Mouse (Mus musculus) layer of hippocampus, adult 8-10 months (tissue): ENCODE measurements at regions not wholly inside any gene's neighbourhood (a gene's known extent, or its start where the extent isn't known, plus 50 kb on each side); places are given as distances from the start of the nearest gene placed in this dataset.

ENCODE experiments used
- DNase-seq, 2 experiments: peaks; one replicate each; pipeline ENCODE4 v3.0.0; 2022; ENCODE audit warnings: low spot score in 2 of 2

- DNase-seq: peak in 1 of 2 experiments; percentile 20
These were observed 123.6 kb upstream of the Npvf start for GRCm38 (mm10) chr6:50777827-50778226.

DNA sequence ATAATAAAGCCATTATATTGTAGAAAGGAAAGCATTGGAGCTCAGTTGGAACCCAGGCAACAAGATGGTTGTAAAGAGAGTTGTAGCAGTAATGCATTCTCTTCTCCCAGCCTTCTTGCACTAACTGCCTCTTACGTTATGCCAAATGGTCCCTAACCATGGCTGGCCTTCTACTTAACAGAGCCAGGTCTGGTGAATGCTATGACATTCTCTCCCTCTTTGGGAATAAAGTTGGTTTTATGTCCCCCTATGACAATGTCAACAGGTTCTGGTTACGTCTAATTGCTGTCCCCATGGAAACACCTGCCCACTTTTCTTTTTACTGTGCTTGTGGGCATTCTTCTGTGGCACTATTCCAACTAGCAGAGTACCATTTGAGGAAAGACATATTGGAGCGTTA is 126.4 kb upstream of the Npvf start:
- no peak for DNase-seq

DNA sequence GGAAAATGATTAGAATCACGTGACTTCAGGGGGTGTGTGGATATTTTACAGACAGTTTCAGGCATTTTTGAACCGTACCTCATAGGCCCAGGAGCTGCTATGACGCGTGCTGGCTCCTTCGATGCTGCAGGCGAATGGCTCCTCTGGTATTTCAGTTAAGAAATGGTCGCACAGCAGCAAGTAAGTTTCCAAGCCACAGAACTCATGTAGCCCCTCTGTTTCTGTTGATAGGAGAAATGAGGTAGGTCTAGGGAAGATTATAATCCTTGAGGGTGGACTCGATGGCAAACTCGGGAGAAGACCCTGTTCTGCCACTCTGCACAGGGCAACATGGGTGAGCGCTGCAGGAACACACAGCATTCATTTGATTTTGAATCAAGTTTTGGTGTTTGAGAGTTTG is 127.0 kb upstream of the Npvf start:
- no peak for DNase-seq

DNA sequence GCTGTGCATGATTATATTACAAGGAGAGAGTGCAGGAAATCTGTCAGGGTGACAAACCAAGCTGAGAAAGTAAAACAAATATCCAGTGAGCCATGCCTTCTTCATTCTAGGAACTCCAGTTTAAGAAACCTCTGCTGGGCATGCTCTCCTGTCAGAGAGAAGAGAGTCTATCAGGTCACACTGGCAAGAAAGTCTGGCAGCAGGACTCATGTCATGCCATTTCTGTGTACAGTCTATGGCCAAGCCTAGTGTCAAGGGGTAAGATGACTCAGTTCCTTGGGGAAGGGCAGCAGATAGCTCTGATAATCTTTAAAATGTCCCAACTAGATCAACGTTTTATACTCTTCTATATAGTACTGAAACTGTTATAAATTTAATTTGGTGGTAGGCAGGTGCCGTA is 128.0 kb upstream of the Npvf start:
- DNase-seq: no peak

DNA sequence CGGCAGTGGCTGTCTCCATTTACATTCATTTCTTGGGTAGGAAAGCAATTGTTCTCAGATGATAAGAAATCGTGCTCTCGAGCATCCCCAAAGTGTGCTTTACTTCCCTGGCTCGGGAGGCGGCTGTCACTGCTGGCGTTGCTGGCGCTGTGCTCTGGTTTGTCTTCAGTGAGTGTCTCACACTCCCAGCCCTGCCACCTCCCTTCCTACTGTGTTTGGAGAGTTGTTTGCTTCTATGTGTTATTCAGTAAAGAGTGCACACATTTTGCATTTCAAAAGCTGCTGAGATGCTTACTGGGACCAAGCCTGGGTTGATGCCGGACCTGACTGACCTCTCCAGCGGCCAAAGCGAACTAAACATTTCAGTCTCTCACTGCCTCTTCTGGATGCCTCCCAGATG is 129.3 kb upstream of the Npvf start:
- no peak for DNase-seq

DNA sequence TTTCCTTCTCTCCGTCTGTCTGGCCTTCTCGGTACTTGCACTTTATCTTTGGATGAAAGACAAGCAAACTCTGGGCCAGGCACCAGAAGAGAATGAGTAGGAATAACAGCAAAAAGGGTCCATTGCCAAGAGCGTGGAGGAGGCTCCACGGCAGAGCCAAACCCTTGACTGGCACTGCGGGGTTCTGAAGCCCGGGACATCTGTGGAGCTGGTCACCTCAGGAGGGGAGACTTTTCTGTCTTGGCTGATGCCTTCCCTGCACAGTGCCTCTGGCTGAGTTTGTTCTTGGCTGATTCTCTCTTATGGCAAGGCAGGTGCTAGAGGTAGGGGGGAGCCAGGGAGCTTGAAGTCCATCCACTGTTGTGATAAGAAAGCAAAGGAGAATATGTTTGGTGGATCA is 130.1 kb upstream of the Npvf start:
- no peak for DNase-seq

GRCm38 (mm10) chr6:50787666-50788065 is 133.4 kb upstream of the Npvf start:
- no peak for DNase-seq

DNA sequence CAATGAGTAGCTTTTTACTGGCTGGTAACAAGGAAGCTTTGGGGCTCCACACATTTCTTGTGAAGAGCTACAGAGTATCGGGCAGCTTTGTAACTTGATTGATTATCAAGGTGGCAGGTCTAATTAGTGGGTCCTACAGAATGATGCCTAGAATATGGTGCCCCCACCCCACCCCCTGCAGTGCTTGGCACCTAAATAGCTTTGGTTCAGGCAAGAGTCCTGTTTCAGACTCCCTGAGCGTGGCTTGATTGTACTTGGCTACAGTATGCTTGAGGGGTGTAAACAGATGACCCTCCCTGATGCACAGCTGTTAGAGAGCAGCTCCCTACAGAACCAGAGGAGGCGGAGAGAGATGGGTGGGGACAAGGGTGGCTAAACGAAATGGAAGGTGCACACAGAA is 145.7 kb upstream of the Npvf start:
- DNase-seq: no peak

GRCm38 (mm10) chr6:50802956-50803355 is 148.7 kb upstream of the Npvf start:
- no peak for DNase-seq

DNA sequence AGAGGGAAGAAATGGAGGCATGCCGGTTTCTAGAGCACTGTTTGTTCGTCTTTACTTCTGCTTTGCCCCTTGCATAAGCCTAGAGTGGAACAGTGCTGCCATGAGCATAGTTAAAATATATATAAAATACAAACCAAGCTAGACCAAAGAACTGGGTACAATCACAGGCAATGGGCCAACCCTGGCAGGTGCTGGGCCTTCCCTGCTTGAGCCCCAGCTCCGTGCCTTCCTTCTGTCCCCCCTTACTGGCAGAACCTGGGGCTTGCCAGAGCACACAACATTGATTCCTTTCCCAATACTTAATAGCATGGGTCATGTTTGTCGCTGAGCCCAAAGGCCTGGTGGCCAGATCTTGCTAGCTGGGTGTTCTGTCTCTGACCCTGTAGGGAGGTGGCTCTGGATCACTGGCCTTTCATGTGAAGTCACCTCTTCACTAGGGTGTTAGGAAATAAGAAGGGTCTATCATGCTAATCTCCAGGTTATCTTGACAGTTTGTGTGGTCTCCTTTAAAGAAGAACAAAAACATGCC is 150.3 kb upstream of the Npvf start:
- no peak for DNase-seq

GRCm38 (mm10) chr6:50806376-50807077 is 152.3 kb upstream of the Npvf start:
- DNase-seq: peak in 1 of 2 experiments; percentile 37

GRCm38 (mm10) chr6:50807187-50808012 is 153.2 kb upstream of the Npvf start:
- peak in 1 of 2 experiments; percentile 54 for DNase-seq

GRCm38 (mm10) chr6:50808126-50808525 is 153.9 kb upstream of the Npvf start:
- peak; percentile 39 to 81 for DNase-seq

DNA sequence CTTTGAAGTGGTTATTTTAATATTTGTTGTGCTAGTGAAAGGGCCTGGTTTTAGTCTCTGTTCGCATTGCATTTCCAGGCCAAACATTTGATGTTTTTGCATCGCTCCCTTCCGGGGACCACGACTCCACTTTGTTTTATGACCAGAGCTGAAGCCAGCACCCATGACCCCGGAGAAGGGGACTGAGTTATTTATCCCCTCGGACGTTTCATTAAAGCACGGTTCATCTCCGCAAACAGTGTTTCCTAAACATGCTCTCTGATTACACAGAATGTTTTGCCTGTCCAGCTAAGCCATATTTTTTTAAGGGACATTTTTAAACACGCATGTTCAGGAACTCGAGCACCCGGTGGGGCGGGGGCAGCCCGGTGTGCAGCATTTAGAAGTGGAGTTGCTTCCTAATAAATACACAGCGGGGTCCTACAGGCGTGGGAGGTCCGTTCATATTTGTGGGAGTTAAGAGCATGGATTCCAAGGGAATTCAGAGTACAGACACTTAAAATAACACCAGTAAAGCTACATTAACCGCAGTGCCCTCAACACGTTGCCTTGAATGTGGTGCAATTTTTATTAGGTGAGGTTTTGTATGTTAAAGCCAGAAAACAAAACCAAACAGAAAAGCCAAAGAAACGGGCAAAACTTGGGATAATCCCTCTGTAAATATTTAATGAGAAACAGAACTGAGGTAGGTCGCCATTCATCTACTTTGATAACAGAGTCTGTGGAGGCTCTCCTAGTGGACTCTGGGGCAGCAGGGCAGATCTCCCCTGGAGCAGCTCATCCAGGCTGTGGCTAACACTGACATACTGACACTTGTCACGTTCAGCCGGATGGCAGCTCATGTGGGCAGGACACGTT is 154.8 kb upstream of the Npvf start:
- DNase-seq: no peak

- DNase-seq: no peak
These were observed 155.4 kb upstream of the Npvf start for GRCm38 (mm10) chr6:50809669-50809983.

- DNase-seq: no peak
These were observed 160.8 kb upstream of the Npvf start for GRCm38 (mm10) chr6:50814936-50815500.

- no peak for DNase-seq
These were observed 161.3 kb upstream of the Npvf start for GRCm38 (mm10) chr6:50815579-50815978.

GRCm38 (mm10) chr6:50817430-50817829 is 163.2 kb upstream of the Npvf start:
- DNase-seq: no peak

DNA sequence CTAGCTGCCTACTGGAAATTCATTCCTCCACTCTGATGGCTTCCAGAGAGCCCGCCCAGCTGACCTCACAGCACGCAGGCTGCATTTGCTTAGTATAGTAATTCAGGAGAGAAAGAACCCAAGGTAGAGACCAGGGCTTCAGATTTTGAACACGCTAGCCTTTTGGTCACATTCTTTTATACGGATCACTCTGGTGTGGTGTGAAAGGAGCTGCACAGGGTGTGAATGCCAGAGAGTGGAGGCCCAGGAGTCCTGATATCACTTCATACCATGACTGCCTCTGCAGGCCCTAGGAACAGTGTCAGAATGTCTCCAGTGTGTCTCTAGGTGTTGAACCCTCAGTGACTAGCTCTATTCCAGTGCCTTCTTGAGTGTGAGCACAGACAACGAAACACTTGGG is 164.2 kb upstream of the Npvf start:
- DNase-seq: no peak

DNA sequence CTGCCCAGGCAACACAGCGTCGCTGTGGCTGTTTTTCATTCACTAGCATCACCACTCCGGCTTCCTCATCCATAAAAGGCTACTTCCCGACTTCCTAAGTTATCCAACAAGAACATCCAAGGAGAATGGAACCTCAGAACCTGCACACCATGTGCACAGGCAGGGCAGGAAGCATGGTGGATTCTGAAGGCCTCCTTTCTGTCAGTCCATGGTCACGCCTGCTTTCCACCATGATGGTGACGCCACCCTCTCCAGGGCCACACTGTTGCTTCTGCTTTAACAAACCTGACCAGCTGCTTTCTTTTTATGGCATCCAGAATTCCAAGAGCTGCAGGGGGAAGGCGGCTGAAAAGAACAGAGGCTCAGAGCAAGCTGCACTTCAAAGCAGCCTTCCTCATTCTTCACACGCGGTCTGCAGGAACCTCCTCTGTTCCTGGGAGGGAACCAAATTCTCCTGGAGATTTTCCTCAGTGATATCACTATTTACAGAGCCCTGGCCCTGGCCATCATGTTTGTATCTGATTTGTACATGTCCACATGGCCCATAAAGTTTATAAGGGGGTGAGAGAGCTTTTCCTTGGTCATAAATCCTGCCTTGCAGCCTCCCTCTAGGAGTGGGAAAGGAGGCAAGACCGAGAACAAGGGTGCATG is 164.8 kb upstream of the Npvf start:
- no peak for DNase-seq
